Mouse (Mus musculus): ENCODE data around the gene Zfy2. TPM values are rescaled to one million over a fixed set of nuclear protein-coding genes. Genes with fewer than 3 reads are reported as not detected.

The Zfy2 gene
- polyA plus RNA-seq (2012; rRNA removed): not detected in 2 replicates

DNA sequence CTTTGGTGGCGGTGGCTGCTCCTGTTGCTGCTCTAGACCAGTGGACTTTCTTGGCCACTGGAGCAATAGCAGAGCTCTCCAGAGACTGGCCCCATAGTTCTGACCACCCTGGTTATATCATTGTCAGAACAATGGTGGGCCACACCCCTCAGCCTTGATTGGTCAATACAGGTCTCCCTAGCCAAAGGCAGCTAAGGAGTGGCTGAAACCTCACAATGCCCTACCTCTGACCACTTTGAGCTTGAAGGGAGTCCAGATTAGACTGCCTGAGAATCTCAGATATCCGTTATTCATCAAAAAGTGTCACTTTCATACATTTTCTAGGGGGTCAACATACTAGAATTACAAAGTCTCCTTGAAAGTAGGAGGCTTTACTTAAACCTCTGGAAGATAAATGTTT, at the start of gene Zfy2:
Zfy2 (minus strand) TSS at position 101 of the 400 bp plus-strand sequence.

